Mouse (Mus musculus) heart, postnatal 0 days (tissue): Measurements from ENCODE around the gene Rbm33. TPM values are rescaled to one million over a fixed set of nuclear protein-coding genes. Genes with fewer than 3 reads are reported as not detected.

ENCODE experiments used
- ATAC-seq: fragments of 200-750 bp; cut with Nextera tagmentation; 2 replicates; pipeline ENCODE4 v1.8.0; 2017; ENCODE audit warnings: low read depth, moderate number of reproducible peaks, moderate library complexity; ENCODE audit not compliant: insufficient read depth
- DNase-seq: peaks from one replicate; pipeline ENCODE4 v3.0.0-alpha.2; 2016; ENCODE audit warnings: low spot score
- H3K27ac ChIP-seq: fragments of 300-500 bp; sonication (generic); 2 replicates; pipeline ENCODE4 v1.5.1; 2014; ENCODE audit warnings: low read depth, mild to moderate bottlenecking
- H3K27me3 ChIP-seq: fragments of 300-500 bp; sonication (generic); 2 replicates; pipeline ENCODE4 v1.6.1; 2014; ENCODE audit warnings: low read length, mixed read lengths; ENCODE audit not compliant: control insufficient read depth, insufficient read depth
- H3K36me3 ChIP-seq: fragments of 300-500 bp; sonication (generic); replicated peaks from 2 replicates; pipeline ENCODE4 v1.6.1; 2014; ENCODE audit warnings: low read length, mixed read lengths; ENCODE audit not compliant: control insufficient read depth, insufficient read depth
- H3K4me1 ChIP-seq: fragments of 300-500 bp; sonication (generic); 2 replicates; pipeline ENCODE4 v1.6.1; 2014; ENCODE audit warnings: antibody characterized with exemption; ENCODE audit not compliant: control insufficient read depth, insufficient read depth
- H3K4me2 ChIP-seq: fragments of 300-500 bp; sonication (generic); 2 replicates; pipeline ENCODE4 v1.6.1; 2014; ENCODE audit warnings: low read depth, mild to moderate bottlenecking, low read length, moderate library complexity
- H3K4me3 ChIP-seq: fragments of 300-500 bp; sonication (generic); 2 replicates; pipeline ENCODE4 v1.5.1; 2014; ENCODE audit warnings: low read depth, low read length
- H3K9ac ChIP-seq: fragments of 300-500 bp; sonication (generic); replicated peaks from 2 replicates; pipeline ENCODE4 v1.6.1; 2014; ENCODE audit warnings: low read depth, low read length, mixed read lengths
- H3K9me3 ChIP-seq: fragments of 300-500 bp; sonication (generic); replicated peaks from 2 replicates; pipeline ENCODE4 v1.6.1; 2016; ENCODE audit warnings: low read length; ENCODE audit not compliant: control insufficient read depth
- CTCF ChIP-seq: IDR thresholded peaks from 2 replicates; pipeline ENCODE4 v1.5.1; 2016; ENCODE audit warnings: antibody characterized with exemption, control low read depth, low read depth
- EP300 ChIP-seq: IDR thresholded peaks from 2 replicates; pipeline ENCODE4 v1.6.1; 2016; ENCODE audit warnings: antibody characterized with exemption, low read depth
- whole genome bisulfite sequencing: fragments of 180-500 bp; shearing (Covaris S2); extraction: QIAGEN DNeasy Blood & Tissue Kit; methylation state at CpG from one replicate; pipeline ENCODE4 v1.1.7; 2014; 5-methylcytosine and 5-hydroxymethylcytosine counted together
- polyA plus RNA-seq: library from polyadenylated mRNA; unstranded; fragments of >200 nt; fragmentation: Nextera tagmentation; extraction: Ambion mirVana; gene quantifications from 2 replicates; pipeline ENCODE4 v1.2.1, GENCODE M21; 2015
- total RNA-seq: library from RNA; depleted of rRNA; stranded (reverse); fragments of >200 nt; gene quantifications from 2 replicates; pipeline ENCODE4 v1.2.3, GENCODE M21; 2014; ENCODE audit warnings: low replicate concordance

Rbm33 gene
- total and polyA plus RNA-seq, 2 experiments from 2014 or later, result 6.6 to 17.1 TPM

GRCm38 (mm10) chr5:28419640-28420265, 102.8 kb downstream of the Rbm33 start:
- DNase-seq, result peak; percentile 23
- peak; percentile 78 for ATAC-seq

GRCm38 (mm10) chr5:28423781-28424180, 106.9 kb downstream of the Rbm33 start:
- no peaks in the 10 kb centered on the region for H3K27me3 ChIP-seq
- no peak overlapping the region for H3K9ac ChIP-seq
- DNase-seq (no peak), ATAC-seq (no peak)
- H3K9me3 ChIP-seq, result no peaks in the 10 kb centered on the region
- H3K4me2 ChIP-seq, result no peak overlapping the region
- TF ChIP-seq EP300 (no peak), CTCF (no peak)
- H3K4me3 ChIP-seq, result no peak overlapping the region
- H3K4me1 ChIP-seq, result no peaks in the 10 kb centered on the region
- no peak overlapping the region for H3K27ac ChIP-seq
- WGBS, result 61% methylated on average over 4 of the region's 4 CpGs
- H3K36me3 ChIP-seq, result peaks cover 11% of the 10 kb centered on the region

More at GRCm38 (mm10) chr5:28419640-28420265, 102.8 kb downstream of the Rbm33 start:
- H3K4me3 ChIP-seq, result no peak overlapping the region
- H3K4me1 ChIP-seq, result no peaks in the 10 kb centered on the region
- no peak overlapping the region for H3K9ac ChIP-seq
- 64% methylated on average over 12 of the region's 12 CpGs for WGBS
- TF ChIP-seq CTCF (no peak), EP300 (no peak)
- H3K36me3 ChIP-seq, result peaks cover 47% of the 10 kb centered on the region
- H3K27ac ChIP-seq, result no peak overlapping the region
- H3K9me3 ChIP-seq, result no peaks in the 10 kb centered on the region
- H3K4me2 ChIP-seq, result no peak overlapping the region
- H3K27me3 ChIP-seq, result no peaks in the 10 kb centered on the region

- Histone ChIP-seq H3K4me1 (no peaks in the 10 kb centered on the region), H3K27ac (no peak overlapping the region), H3K9me3 (no peaks in the 10 kb centered on the region), H3K36me3 (no peaks in the 10 kb centered on the region), H3K4me3 (no peak overlapping the region), H3K9ac (no peak overlapping the region), H3K27me3 (no peaks in the 10 kb centered on the region), H3K4me2 (no peak overlapping the region)
- DNase-seq (no peak), ATAC-seq (no peak)
- TF ChIP-seq EP300, result no peak
- no peak for TF ChIP-seq CTCF
- WGBS, result 88% methylated on average over 9 of the region's 9 CpGs
Observed at GRCm38 (mm10) chr5:28425926-28426325, 109.0 kb downstream of the Rbm33 start.

GRCm38 (mm10) chr5:28450126-28450890, 133.4 kb downstream of the Rbm33 start:
- no peak overlapping the region for H3K4me2 ChIP-seq
- no peak for TF ChIP-seq EP300
- peaks cover under 1% of the 10 kb centered on the region; the same call in 1 of the 2 replicates for H3K27me3 ChIP-seq
- H3K9ac ChIP-seq, result no peak overlapping the region
- H3K9me3 ChIP-seq, result no peaks in the 10 kb centered on the region
- no peaks in the 10 kb centered on the region for H3K36me3 ChIP-seq
- H3K27ac ChIP-seq, result no peak overlapping the region
- 50% methylated on average over 3 of the region's 3 CpGs for WGBS
- ATAC-seq, result no peak
- H3K4me1 ChIP-seq, result no peaks in the 10 kb centered on the region
- no peak overlapping the region for H3K4me3 ChIP-seq
- DNase-seq, result no peak

GRCm38 (mm10) chr5:28451053-28451638, 134.2 kb downstream of the Rbm33 start:
- H3K36me3 ChIP-seq, result no peaks in the 10 kb centered on the region
- ATAC-seq (peak; percentile 27; the same call in 1 of the 2 replicates), DNase-seq (peak; percentile 46)
- no peak overlapping the region for H3K27ac ChIP-seq
- 33% methylated on average over 6 of the region's 6 CpGs for WGBS
- H3K4me1 ChIP-seq, result no peaks in the 10 kb centered on the region
- TF ChIP-seq CTCF (peak; percentile 98), EP300 (no peak)
- no peak overlapping the region for H3K4me2 ChIP-seq
- peaks cover 9% of the 10 kb centered on the region for H3K27me3 ChIP-seq
- H3K4me3 ChIP-seq, result no peak overlapping the region
- no peaks in the 10 kb centered on the region for H3K9me3 ChIP-seq
- H3K9ac ChIP-seq, result no peak overlapping the region
